Mouse (Mus musculus): Measurements from ENCODE around the gene Adamtsl5. TPM values are rescaled to one million over a fixed set of nuclear protein-coding genes. Genes with fewer than 3 reads are reported as not detected.

Gene Adamtsl5
- polyA plus RNA-seq, 1 experiment from 2014 or later, result 28.2 TPM

DNA sequence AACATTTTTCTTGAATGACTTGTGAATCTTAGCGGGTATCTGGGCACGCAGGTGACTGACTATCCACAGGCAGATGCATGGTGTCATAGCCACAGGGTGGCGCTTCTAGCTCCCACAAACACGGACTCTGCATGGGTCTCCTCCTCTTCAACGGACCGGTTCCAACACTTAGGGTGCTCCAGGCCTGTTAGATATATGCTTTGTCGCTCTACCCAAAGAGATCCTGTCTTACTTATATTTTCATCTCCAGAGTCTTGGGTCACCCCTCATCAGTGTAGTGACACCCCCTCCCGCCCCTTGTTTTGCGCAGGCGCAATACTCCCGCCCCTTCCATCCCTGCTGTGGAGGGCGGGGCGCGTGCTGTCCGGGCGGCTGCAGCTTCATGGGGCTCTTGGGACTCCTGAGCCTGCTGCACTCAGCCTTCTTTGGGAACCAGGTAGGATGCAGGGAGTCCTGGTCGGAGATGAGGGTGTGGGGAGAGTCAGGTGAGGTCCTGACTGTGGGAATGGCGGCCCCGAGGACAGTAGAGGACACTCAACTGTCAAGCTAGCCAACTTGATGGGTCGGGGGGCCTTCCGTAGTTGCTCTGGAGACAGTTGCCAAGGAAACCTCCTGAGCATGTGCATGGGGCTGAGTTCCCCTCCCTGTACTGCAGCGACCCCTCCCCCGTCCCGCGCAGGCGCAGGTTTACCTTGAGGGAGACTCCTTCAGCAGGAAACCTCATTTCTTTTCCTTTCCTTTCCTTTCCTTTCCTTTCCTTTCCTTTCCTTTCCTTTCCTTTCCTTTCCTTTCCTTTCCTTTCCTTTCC, 52.4 kb downstream of the Adamtsl5 start, which contains the start of gene Apc2:
Gene Apc2, plus strand, starts transcription at position 360 of the 808 bp plus-strand sequence.
- peak; percentile 58 for ATAC-seq
- 1% methylated on average over 26 of the region's 26 CpGs for WGBS
- peak within 1 kb of the TSS; percentile 64 for H3K9ac ChIP-seq (ENCODE audit: low read depth, low read length)
- H3K27ac ChIP-seq (ENCODE audit: low read length), result peak within 1 kb of the TSS; percentile 11; the same call in 1 of the 2 replicates
- H3K36me3 ChIP-seq (ENCODE audit: control insufficient read depth, insufficient read depth, low read length), result peaks cover 8% of the 10 kb centered on the region
- peaks cover 23% of the 10 kb centered on the region for H3K4me1 ChIP-seq (ENCODE audit: control insufficient read depth, insufficient read depth, low read length)
- H3K27me3 ChIP-seq (replicated peaks; ENCODE audit: control insufficient read depth, insufficient read depth, low read length), result peaks cover 34% of the 10 kb centered on the region
- peak within 1 kb of the TSS; percentile 60 for H3K4me2 ChIP-seq (ENCODE audit: low read depth, low read length)
- no peaks in the 10 kb centered on the region for H3K9me3 ChIP-seq (ENCODE audit: control insufficient read depth, low read length)
- H3K4me3 ChIP-seq (ENCODE audit: low read length), result peak within 1 kb of the TSS; percentile 42

DNA sequence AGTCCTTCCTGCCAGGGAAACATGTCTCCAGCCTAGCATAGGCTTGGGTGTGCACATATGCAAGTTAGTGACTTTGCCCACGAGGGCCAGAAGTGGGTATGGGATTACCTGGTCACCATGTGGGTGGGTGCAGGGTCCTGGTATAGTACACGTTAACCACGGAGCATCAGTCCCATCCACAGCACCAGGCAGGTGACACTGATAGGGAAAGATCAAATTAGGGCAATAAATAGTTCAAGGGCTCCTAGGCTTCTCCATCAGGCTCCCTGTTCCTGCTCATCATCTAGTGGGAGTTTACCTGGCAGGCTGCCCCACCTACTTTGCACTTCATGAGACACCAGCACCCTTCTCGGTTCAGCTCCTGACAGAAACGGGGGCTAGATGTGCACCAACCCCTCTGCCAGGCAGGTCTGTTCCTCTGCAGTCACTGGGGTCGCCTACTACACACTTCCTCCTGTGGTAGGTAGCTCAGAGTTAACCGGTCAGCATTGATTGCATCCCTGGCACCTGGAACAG, 53.4 kb downstream of the Adamtsl5 start:
- no peak overlapping the region for H3K9ac ChIP-seq (ENCODE audit: low read depth, low read length)
- no peak for ATAC-seq
- peaks cover 25% of the 10 kb centered on the region for H3K27me3 ChIP-seq (replicated peaks; ENCODE audit: control insufficient read depth, insufficient read depth, low read length)
- H3K36me3 ChIP-seq (ENCODE audit: control insufficient read depth, insufficient read depth, low read length), result peaks cover 8% of the 10 kb centered on the region
- peak overlapping the region; percentile 11; the same call in 1 of the 2 replicates for H3K27ac ChIP-seq (ENCODE audit: low read length)
- WGBS, result 39% methylated on average over 7 of the region's 7 CpGs
- peaks cover 23% of the 10 kb centered on the region for H3K4me1 ChIP-seq (ENCODE audit: control insufficient read depth, insufficient read depth, low read length)
- no peak overlapping the region for H3K4me3 ChIP-seq (ENCODE audit: low read length)
- H3K4me2 ChIP-seq (ENCODE audit: low read depth, low read length), result no peak overlapping the region
- H3K9me3 ChIP-seq (ENCODE audit: control insufficient read depth, low read length), result no peaks in the 10 kb centered on the region

- no peak overlapping the region for H3K4me3 ChIP-seq (ENCODE audit: low read length)
- H3K4me1 ChIP-seq (ENCODE audit: control insufficient read depth, insufficient read depth, low read length), result peaks cover 23% of the 10 kb centered on the region
- H3K36me3 ChIP-seq (ENCODE audit: control insufficient read depth, insufficient read depth, low read length), result peaks cover 8% of the 10 kb centered on the region
- 0 out of 2 replicates have a peak overlapping the region, but pooled peaks have one; percentile 99 for H3K9ac ChIP-seq (ENCODE audit: low read depth, low read length)
- H3K27ac ChIP-seq (ENCODE audit: low read length), result peak overlapping the region; percentile 11; the same call in 1 of the 2 replicates
- no peak for ATAC-seq
- no peak overlapping the region; the same call in 1 of the 2 replicates for H3K4me2 ChIP-seq (ENCODE audit: low read depth, low read length)
- 69% methylated on average over 4 of the region's 4 CpGs for WGBS
- no peaks in the 10 kb centered on the region for H3K9me3 ChIP-seq (ENCODE audit: control insufficient read depth, low read length)
- H3K27me3 ChIP-seq (replicated peaks; ENCODE audit: control insufficient read depth, insufficient read depth, low read length), result peaks cover 19% of the 10 kb centered on the region
These were observed 53.9 kb downstream of the Adamtsl5 start for GRCm38 (mm10) chr10:80294311-80294710.

DNA sequence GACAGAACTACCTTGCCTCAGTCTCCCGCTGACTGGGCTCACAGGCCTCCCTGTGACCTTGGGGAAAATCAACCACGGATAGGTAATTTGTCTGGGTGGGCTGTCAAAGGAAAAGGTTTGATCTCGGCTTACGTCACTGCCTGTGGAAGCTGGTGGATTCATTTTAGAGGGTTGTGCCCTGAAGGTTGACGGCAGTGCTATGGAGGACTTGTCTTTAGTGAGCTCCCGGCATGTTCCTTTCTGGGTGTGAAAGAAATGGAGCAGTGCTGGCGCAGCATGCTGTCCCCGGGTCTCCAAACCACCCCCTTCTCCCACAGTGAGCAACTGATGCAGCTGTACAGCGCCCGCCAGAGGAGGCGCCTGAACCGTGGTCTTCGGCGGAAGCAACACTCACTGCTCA, 54.9 kb downstream of the Adamtsl5 start:
- H3K36me3 ChIP-seq (ENCODE audit: control insufficient read depth, insufficient read depth, low read length), result peaks cover 8% of the 10 kb centered on the region
- H3K4me1 ChIP-seq (ENCODE audit: control insufficient read depth, insufficient read depth, low read length), result peaks cover 23% of the 10 kb centered on the region
- H3K4me2 ChIP-seq (ENCODE audit: low read depth, low read length), result peak overlapping the region; percentile 85
- H3K4me3 ChIP-seq (ENCODE audit: low read length), result peak overlapping the region; percentile 72
- H3K9me3 ChIP-seq (ENCODE audit: control insufficient read depth, low read length), result no peaks in the 10 kb centered on the region
- WGBS, result 20% methylated on average over 14 of the region's 14 CpGs
- H3K27me3 ChIP-seq (replicated peaks; ENCODE audit: control insufficient read depth, insufficient read depth, low read length), result peaks cover 9% of the 10 kb centered on the region
- no peak for ATAC-seq
- H3K27ac ChIP-seq (ENCODE audit: low read length), result peak overlapping the region; percentile 88
- peak overlapping the region; percentile 99 for H3K9ac ChIP-seq (ENCODE audit: low read depth, low read length)

GRCm38 (mm10) chr10:80292251-80293146, 55.7 kb downstream of the Adamtsl5 start, which contains the start of gene Rps15:
Rps15 (plus strand) TSS chr10:80292453.
- H3K4me3 ChIP-seq (ENCODE audit: low read length), result peak within 1 kb of the TSS; percentile 72
- H3K27ac ChIP-seq (ENCODE audit: low read length), result peak within 1 kb of the TSS; percentile 88
- no peaks in the 10 kb centered on the region for H3K9me3 ChIP-seq (ENCODE audit: control insufficient read depth, low read length)
- peaks cover 10% of the 10 kb centered on the region for H3K36me3 ChIP-seq (ENCODE audit: control insufficient read depth, insufficient read depth, low read length)
- ATAC-seq, result peak; percentile 86
- peak within 1 kb of the TSS; percentile 85 for H3K4me2 ChIP-seq (ENCODE audit: low read depth, low read length)
- peaks cover 26% of the 10 kb centered on the region for H3K4me1 ChIP-seq (ENCODE audit: control insufficient read depth, insufficient read depth, low read length)
- peak within 1 kb of the TSS; percentile 99 for H3K9ac ChIP-seq (ENCODE audit: low read depth, low read length)
- under 1% methylated on average over 72 of the region's 72 CpGs for WGBS
- H3K27me3 ChIP-seq (replicated peaks; ENCODE audit: control insufficient read depth, insufficient read depth, low read length), result peaks cover 3% of the 10 kb centered on the region

Small RNAs within 50 kb of the gene (microRNA-seq; reads per million reads assigned to microRNA genes)
- not detected for gene Gm22721

Other genes with a start within 250 kb of the Adamtsl5 start
- 13.4 and 14.3 TPM in 2 replicates for gene Sbno2, start 242.8 kb downstream of the Adamtsl5 start, polyA plus RNA-seq (2015; fragmentation: Nextera tagmentation; extraction: Ambion mirVana)
- gene Stk11, start 232.6 kb downstream of the Adamtsl5 start, polyA plus RNA-seq (2015; fragmentation: Nextera tagmentation; extraction: Ambion mirVana), result 13.8 and 15.7 TPM in 2 replicates
- gene Atp5d, start 209.8 kb downstream of the Adamtsl5 start, polyA plus RNA-seq (2015; fragmentation: Nextera tagmentation; extraction: Ambion mirVana), result 846 and 854 TPM in 2 replicates
- 5.1 TPM in 2 replicates for gene Cbarp, start 207.6 kb downstream of the Adamtsl5 start, polyA plus RNA-seq (2015; fragmentation: Nextera tagmentation; extraction: Ambion mirVana)
- 8.8 and 10.3 TPM in 2 replicates for gene Midn, start 200.1 kb downstream of the Adamtsl5 start, polyA plus RNA-seq (2015; fragmentation: Nextera tagmentation; extraction: Ambion mirVana)
- gene Cirbp, start 182.4 kb downstream of the Adamtsl5 start, polyA plus RNA-seq (2015; fragmentation: Nextera tagmentation; extraction: Ambion mirVana), result 53.2 and 62.6 TPM in 2 replicates
- 23.6 TPM in 2 replicates for gene 1600002K03Rik, start 175.5 kb downstream of the Adamtsl5 start, polyA plus RNA-seq (2015; fragmentation: Nextera tagmentation; extraction: Ambion mirVana)
- 7.4 and 8.1 TPM in 2 replicates for gene Efna2, start 168.9 kb downstream of the Adamtsl5 start, polyA plus RNA-seq (2015; fragmentation: Nextera tagmentation; extraction: Ambion mirVana)
- 40.9 and 42.4 TPM in 2 replicates for gene Mum1, start 122.0 kb downstream of the Adamtsl5 start, polyA plus RNA-seq (2015; fragmentation: Nextera tagmentation; extraction: Ambion mirVana)
- gene Ndufs7, start 99.3 kb downstream of the Adamtsl5 start, polyA plus RNA-seq (2015; fragmentation: Nextera tagmentation; extraction: Ambion mirVana), result 604 and 616 TPM in 2 replicates
- 91.0 and 106 TPM in 2 replicates for gene Gamt, start 87.4 kb downstream of the Adamtsl5 start, polyA plus RNA-seq (2015; fragmentation: Nextera tagmentation; extraction: Ambion mirVana)
- gene Dazap1, start 86.9 kb downstream of the Adamtsl5 start, polyA plus RNA-seq (2015; fragmentation: Nextera tagmentation; extraction: Ambion mirVana), result 36.8 and 37.6 TPM in 2 replicates
- gene Rps15, start 56.0 kb downstream of the Adamtsl5 start, polyA plus RNA-seq (2015; fragmentation: Nextera tagmentation; extraction: Ambion mirVana), result 894 and 922 TPM in 2 replicates
- 2.4 and 3.1 TPM in 2 replicates for gene Apc2, start 52.4 kb downstream of the Adamtsl5 start, polyA plus RNA-seq (2015; fragmentation: Nextera tagmentation; extraction: Ambion mirVana)
- gene 2310011J03Rik, start 27.9 kb downstream of the Adamtsl5 start, polyA plus RNA-seq (2015; fragmentation: Nextera tagmentation; extraction: Ambion mirVana), result 60.4 and 64.3 TPM in 2 replicates
- gene Pcsk4, start 18.9 kb downstream of the Adamtsl5 start, polyA plus RNA-seq (2015; fragmentation: Nextera tagmentation; extraction: Ambion mirVana), result 10.8 and 12.9 TPM in 2 replicates
- gene Reep6, start 18.5 kb downstream of the Adamtsl5 start, polyA plus RNA-seq (2015; fragmentation: Nextera tagmentation; extraction: Ambion mirVana), result 255 and 314 TPM in 2 replicates
- gene Plk5, start 8.0 kb upstream of the Adamtsl5 start, polyA plus RNA-seq (2015; fragmentation: Nextera tagmentation; extraction: Ambion mirVana), result 0.39 and 0.64 TPM in 2 replicates
- 1.9 and 2.7 TPM in 2 replicates for gene Mex3d, start 39.2 kb upstream of the Adamtsl5 start, polyA plus RNA-seq (2015; fragmentation: Nextera tagmentation; extraction: Ambion mirVana)
- 133 and 144 TPM in 2 replicates for gene Mbd3, start 51.1 kb upstream of the Adamtsl5 start, polyA plus RNA-seq (2015; fragmentation: Nextera tagmentation; extraction: Ambion mirVana)
- gene Uqcr11, start 58.4 kb upstream of the Adamtsl5 start, polyA plus RNA-seq (2015; fragmentation: Nextera tagmentation; extraction: Ambion mirVana), result 1,179 and 1,252 TPM in 2 replicates
- gene Tcf3, start 85.2 kb upstream of the Adamtsl5 start, polyA plus RNA-seq (2015; fragmentation: Nextera tagmentation; extraction: Ambion mirVana), result 62.7 and 62.9 TPM in 2 replicates
- gene Onecut3, start 146.4 kb upstream of the Adamtsl5 start, polyA plus RNA-seq (2015; fragmentation: Nextera tagmentation; extraction: Ambion mirVana), result 0.06 and 0.10 TPM in 2 replicates
- 0.09 and 0.17 TPM in 2 replicates for gene Atp8b3, start 190.7 kb upstream of the Adamtsl5 start, polyA plus RNA-seq (2015; fragmentation: Nextera tagmentation; extraction: Ambion mirVana)
- gene Rexo1, start 213.1 kb upstream of the Adamtsl5 start, polyA plus RNA-seq (2015; fragmentation: Nextera tagmentation; extraction: Ambion mirVana), result 21.5 and 21.9 TPM in 2 replicates
- 7.0 and 7.4 TPM in 2 replicates for gene Klf16, start 228.9 kb upstream of the Adamtsl5 start, polyA plus RNA-seq (2015; fragmentation: Nextera tagmentation; extraction: Ambion mirVana)
- gene Abhd17a, start 241.9 kb upstream of the Adamtsl5 start, polyA plus RNA-seq (2015; fragmentation: Nextera tagmentation; extraction: Ambion mirVana), result 63.1 and 79.7 TPM in 2 replicates